25 mouse cellular contexts compared by ENCODE assay signal in the genomic region with DNA sequence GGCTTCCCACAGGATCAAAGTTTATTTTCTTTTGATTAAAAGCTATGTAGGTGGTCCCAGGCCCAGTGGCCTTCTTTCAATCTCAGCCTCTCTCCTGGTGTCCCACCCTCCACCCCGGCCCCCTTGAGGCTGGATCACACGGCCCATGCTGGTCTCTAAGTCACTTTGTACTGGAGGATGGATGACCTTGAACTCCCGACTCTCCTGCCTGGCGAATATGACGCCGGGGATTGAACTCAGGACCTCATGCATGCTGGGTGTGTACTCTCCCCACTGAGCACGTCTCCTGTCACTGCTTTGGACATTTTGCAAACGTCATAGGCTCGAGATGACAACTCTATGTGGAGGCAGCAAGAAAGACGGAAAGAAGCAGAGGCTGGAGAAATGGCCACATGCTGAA.
A peak's percentile ranks its signal among the peaks of the same experiment; 100 is the strongest.
DNase-seq lines count a peak whose midpoint lies in the region; ATAC-seq and TF ChIP-seq lines count a peak whose summit lies in the region.
"Had no signal": no experiment of that assay in that cellular context is flagged by ENCODE, and none has a peak within 500 bp of the region (broad histone marks: within the 10 kb centered on the region; RNA-seq: fewer than 3 reads in every experiment).

No protein-coding gene starts in this region.

- no peaks in the 10 kb centered on the region for H3K36me3 ChIP-seq in forebrain, embryonic 10.5 days (replicated peaks)
- no peaks in the 10 kb centered on the region for H3K36me3 ChIP-seq in forebrain, embryonic 12.5 days (replicated peaks)
- H3K36me3 ChIP-seq in ES-Bruce4 (ENCODE audit: control insufficient read depth, insufficient read depth, low read length, poor library complexity, severe bottlenecking) = no peaks in the 10 kb centered on the region
- H3K36me3 ChIP-seq: embryonic facial prominence, embryonic 13.5 days; embryonic facial prominence, embryonic 15.5 days; G1E had no signal

- H3K9ac ChIP-seq in forebrain, embryonic 12.5 days = no peak overlapping the region
- H3K9ac ChIP-seq in ES-Bruce4 (ENCODE audit: low read depth, poor library complexity, severe bottlenecking) = no peak overlapping the region
- H3K9ac ChIP-seq: embryonic facial prominence, embryonic 13.5 days; embryonic facial prominence, embryonic 15.5 days had no signal

- peaks cover 19% of the 10 kb centered on the region for H3K27me3 ChIP-seq in forebrain, embryonic 10.5 days (ENCODE audit: poor library complexity, severe bottlenecking)
- peaks cover 13% of the 10 kb centered on the region; the same call in 1 of the 2 replicates for H3K27me3 ChIP-seq in forebrain, embryonic 12.5 days
- H3K27me3 ChIP-seq in ES-Bruce4 (ENCODE audit: control insufficient read depth, insufficient read depth, low read length, poor library complexity, severe bottlenecking) = no peaks in the 10 kb centered on the region
- H3K27me3 ChIP-seq: CH12.LX; embryonic facial prominence, embryonic 13.5 days; embryonic facial prominence, embryonic 15.5 days; Patski had no signal

- no peaks in the 10 kb centered on the region for H3K9me3 ChIP-seq in forebrain, embryonic 10.5 days
- H3K9me3 ChIP-seq in forebrain, embryonic 12.5 days = no peaks in the 10 kb centered on the region
- no peaks in the 10 kb centered on the region for H3K9me3 ChIP-seq in ES-Bruce4 (replicated peaks; ENCODE audit: control insufficient read depth, insufficient read depth, low read length, poor library complexity, severe bottlenecking)
- H3K9me3 ChIP-seq: embryonic facial prominence, embryonic 13.5 days; embryonic facial prominence, embryonic 15.5 days had no signal

- TF ChIP-seq EP300 in ES-Bruce4 (IDR thresholded peaks at IDR 0.05; ENCODE audit: insufficient read depth, low read depth, low read length) = peak; percentile 91; the same call in 1 of the 2 replicates

- peaks cover 16% of the 10 kb centered on the region for H3K4me1 ChIP-seq in forebrain, embryonic 10.5 days
- no peaks in the 10 kb centered on the region; the same call in 1 of the 2 replicates for H3K4me1 ChIP-seq in forebrain, embryonic 12.5 days
- peaks cover 3% of the 10 kb centered on the region for H3K4me1 ChIP-seq in ES-Bruce4 (ENCODE audit: control insufficient read depth, insufficient read depth, low read length)

- H3K4me3 ChIP-seq in forebrain, embryonic 10.5 days = no peak overlapping the region
- no peak overlapping the region for H3K4me3 ChIP-seq in forebrain, embryonic 12.5 days (replicated peaks)
- no peak overlapping the region for H3K4me3 ChIP-seq in ES-Bruce4 (ENCODE audit: low read depth, low read length)
- H3K4me3 ChIP-seq: embryonic facial prominence, embryonic 13.5 days; embryonic facial prominence, embryonic 15.5 days; erythroblast, embryonic 14.5 days had no signal

- ATAC-seq in forebrain, embryonic 12.5 days (ENCODE audit: low FRiP score) = no peak
- ATAC-seq: CD4-positive, CD25-positive, alpha-beta regulatory T cell, adult 4 months; forebrain, embryonic 14.5 days; forebrain, embryonic 16.5 days; Patski had no signal

- no peak for TF ChIP-seq CTCF in ES-Bruce4 (IDR thresholded peaks at IDR 0.05; ENCODE audit: low read depth, low read length)

- no peak overlapping the region for H3K4me2 ChIP-seq in forebrain, embryonic 12.5 days
- H3K4me2 ChIP-seq: embryonic facial prominence, embryonic 13.5 days; embryonic facial prominence, embryonic 15.5 days had no signal

- 0 out of 2 replicates have a peak overlapping the region, but pooled peaks have one; percentile 30 for H3K27ac ChIP-seq in forebrain, embryonic 10.5 days
- no peak overlapping the region for H3K27ac ChIP-seq in forebrain, embryonic 12.5 days
- H3K27ac ChIP-seq in ES-Bruce4 (ENCODE audit: insufficient read depth, low read length) = no peak overlapping the region
- H3K27ac ChIP-seq: embryonic facial prominence, embryonic 13.5 days; embryonic facial prominence, embryonic 15.5 days had no signal

- no peak for DNase-seq in forebrain, embryonic 10.5 days (ENCODE audit: extremely low spot score, low spot score)
- peak; percentile 54 for DNase-seq in R1 (ENCODE audit: low read depth, low spot score)
- DNase-seq in gastrocnemius, adult 18-20 months (ENCODE audit: low spot score) = no peak
- DNase-seq: adrenal gland, adult 2 months; adrenal gland, postnatal 10 days; adrenal gland, postnatal 25 days; B cell, adult 2 months; cerebellum, adult 11 months; cerebellum, adult 18-20 months; cerebellum, adult 8-10 months; cerebellum, adult 9-11 months; cerebellum, postnatal 14 days; cerebellum, postnatal 36 days; embryo, embryonic 11 days had no signal

- WGBS in forebrain, embryonic 10.5 days = 67% methylated on average over 10 of the region's 10 CpGs
- 66% methylated on average over 10 of the region's 10 CpGs for WGBS in forebrain, embryonic 12.5 days

- no peak for TF ChIP-seq POLR2A in ES-Bruce4 (IDR thresholded peaks at IDR 0.05; ENCODE audit: insufficient read depth, low read length)
